Mouse (Mus musculus) ovary, adult 2 months (tissue): Measurements from ENCODE around the gene Cx3cl1. TPM values are rescaled to one million over a fixed set of nuclear protein-coding genes. Genes with fewer than 3 reads are reported as not detected.

ENCODE experiments used
- polyA plus RNA-seq: library from polyadenylated mRNA; depleted of rRNA; stranded (reverse); fragments of >200 nt; gene quantifications from 2 replicates; pipeline ENCODE4 v1.2.3, GENCODE M21; 2012; rRNA removed

The Cx3cl1 gene
- 39.1 and 60.1 TPM in 2 replicates for polyA plus RNA-seq

DNA sequence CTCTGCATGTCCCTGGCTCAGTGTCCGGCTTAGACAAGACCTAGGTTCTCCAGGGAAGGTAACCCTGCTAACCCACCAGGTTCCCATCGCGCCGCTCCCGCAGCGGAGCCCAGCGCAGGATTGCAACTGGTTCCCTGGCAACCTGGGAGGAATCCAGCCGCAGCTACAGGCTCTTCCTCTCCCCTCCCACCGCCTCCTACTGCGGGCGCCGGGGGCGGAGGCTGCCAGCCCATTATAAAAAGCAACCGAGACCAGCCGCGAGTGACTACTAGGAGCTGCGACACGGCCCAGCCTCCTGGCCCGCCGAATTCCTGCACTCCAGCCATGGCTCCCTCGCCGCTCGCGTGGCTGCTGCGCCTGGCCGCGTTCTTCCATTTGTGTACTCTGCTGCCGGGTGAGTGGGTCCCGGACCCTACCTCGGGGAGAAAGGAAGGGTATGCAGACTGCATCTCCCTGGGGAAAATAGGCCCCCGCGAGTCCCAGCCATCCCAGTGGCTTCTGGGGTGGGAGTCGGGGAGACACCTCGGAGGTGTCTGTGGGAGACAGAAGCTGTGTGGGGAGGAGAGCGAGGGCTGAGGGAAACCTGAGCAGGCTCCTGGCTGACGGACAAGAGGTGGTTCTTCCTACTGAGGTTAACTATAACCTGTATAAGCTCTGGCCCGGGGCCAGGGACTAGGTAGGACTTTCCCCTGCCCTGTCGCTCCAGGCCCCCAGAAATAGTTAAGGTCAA lies at the start of gene Cx3cl1:
TSS of gene Cx3cl1 (plus strand) at position 69 of the 730 bp plus-strand sequence.

DNA sequence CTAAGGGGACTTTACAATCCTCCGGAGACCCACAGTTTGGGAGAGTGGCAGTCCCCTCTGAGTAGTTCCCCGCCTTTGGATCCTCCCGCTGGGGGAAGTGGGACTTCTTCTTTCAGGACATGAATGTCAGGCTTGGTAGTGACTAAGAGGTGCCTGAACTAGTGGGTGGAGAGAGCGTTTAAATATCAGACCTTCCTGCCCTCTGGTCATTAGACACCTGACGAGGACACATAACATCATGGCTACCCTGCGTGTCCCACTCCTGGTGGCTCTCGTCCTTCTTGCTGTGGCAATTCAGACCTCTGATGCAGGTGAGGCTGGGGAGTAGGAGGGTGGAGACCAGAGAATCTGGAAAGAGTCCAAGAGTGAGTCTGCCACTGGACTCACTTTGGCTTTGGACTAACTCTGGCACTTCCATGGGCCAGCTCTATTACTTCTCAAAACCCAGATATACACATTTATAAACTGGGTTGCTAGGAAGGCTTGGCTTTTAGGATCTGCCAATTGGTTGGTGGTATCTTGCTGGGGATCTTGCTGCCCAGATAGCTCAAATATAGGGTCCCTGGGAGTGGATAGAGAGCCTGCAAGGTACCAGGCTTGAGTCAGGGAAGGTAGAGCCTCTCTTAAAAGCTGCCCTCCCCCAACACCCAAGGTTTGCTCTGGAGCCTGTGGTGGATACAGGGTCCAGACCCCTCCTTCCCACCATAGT lies 26.2 kb upstream of the Cx3cl1 start, which contains the start of gene Ccl22:
TSS of gene Ccl22 (plus strand) at position 115 of the 709 bp plus-strand sequence.

DNA sequence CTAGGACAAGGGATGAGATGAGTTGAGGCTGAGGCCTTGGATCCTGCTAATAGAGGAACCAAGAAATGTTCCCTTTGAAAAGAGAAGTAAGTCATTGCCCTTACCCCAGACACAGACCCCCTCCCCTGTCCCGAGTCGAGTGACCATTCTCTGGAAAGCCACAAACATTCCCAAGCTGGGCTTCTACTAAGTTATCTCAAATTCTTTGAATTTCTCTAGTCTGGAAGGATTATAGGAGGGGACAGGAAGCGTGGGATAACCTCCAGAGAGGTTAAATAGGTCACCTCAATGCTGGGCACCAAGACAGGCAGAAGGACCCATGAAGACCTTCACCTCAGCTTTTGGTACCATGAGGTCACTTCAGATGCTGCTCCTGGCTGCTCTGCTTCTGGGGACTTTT lies 38.3 kb downstream of the Cx3cl1 start, which contains the start of gene Ccl17:
TSS of gene Ccl17 (plus strand) at position 301 of the 400 bp plus-strand sequence.

Other genes with a start within 250 kb of the Cx3cl1 start
- gene Cpne2, start 239.0 kb upstream of the Cx3cl1 start, polyA plus RNA-seq, result 48.5 and 51.7 TPM in 2 replicates
- 7.6 and 8.6 TPM in 2 replicates for gene Rspry1, start 170.1 kb upstream of the Cx3cl1 start, polyA plus RNA-seq
- 19.5 and 20.3 TPM in 2 replicates for gene Fam192a, start 170.0 kb upstream of the Cx3cl1 start, polyA plus RNA-seq
- 112 and 114 TPM in 2 replicates for gene Arl2bp, start 105.4 kb upstream of the Cx3cl1 start, polyA plus RNA-seq
- gene Pllp, start 75.7 kb upstream of the Cx3cl1 start, polyA plus RNA-seq, result 27.7 and 33.6 TPM in 2 replicates
- gene Ccl22, start 26.4 kb upstream of the Cx3cl1 start, polyA plus RNA-seq, result 2.1 and 2.4 TPM in 2 replicates
- gene Ccl17, start 38.4 kb downstream of the Cx3cl1 start, polyA plus RNA-seq, result 0.55 and 1.0 TPM in 2 replicates
- gene Coq9, start 66.3 kb downstream of the Cx3cl1 start, polyA plus RNA-seq, result 258 and 318 TPM in 2 replicates
- gene Ciapin1, start 66.3 kb downstream of the Cx3cl1 start, polyA plus RNA-seq, result 30.7 and 54.7 TPM in 2 replicates
- gene Polr2c, start 85.4 kb downstream of the Cx3cl1 start, polyA plus RNA-seq, result 89.0 and 119 TPM in 2 replicates
- 20.1 and 21.0 TPM in 2 replicates for gene Dok4, start 104.3 kb downstream of the Cx3cl1 start, polyA plus RNA-seq
- gene Ccdc102a, start 146.1 kb downstream of the Cx3cl1 start, polyA plus RNA-seq, result 37.3 and 55.2 TPM in 2 replicates
- 2.1 and 3.6 TPM in 2 replicates for gene Adgrg5, start 151.7 kb downstream of the Cx3cl1 start, polyA plus RNA-seq
- gene Adgrg1, start 202.7 kb downstream of the Cx3cl1 start, polyA plus RNA-seq, result 361 and 638 TPM in 2 replicates
- gene Adgrg3, start 245.7 kb downstream of the Cx3cl1 start, polyA plus RNA-seq, result 7.9 and 9.3 TPM in 2 replicates